In the genomic region with DNA sequence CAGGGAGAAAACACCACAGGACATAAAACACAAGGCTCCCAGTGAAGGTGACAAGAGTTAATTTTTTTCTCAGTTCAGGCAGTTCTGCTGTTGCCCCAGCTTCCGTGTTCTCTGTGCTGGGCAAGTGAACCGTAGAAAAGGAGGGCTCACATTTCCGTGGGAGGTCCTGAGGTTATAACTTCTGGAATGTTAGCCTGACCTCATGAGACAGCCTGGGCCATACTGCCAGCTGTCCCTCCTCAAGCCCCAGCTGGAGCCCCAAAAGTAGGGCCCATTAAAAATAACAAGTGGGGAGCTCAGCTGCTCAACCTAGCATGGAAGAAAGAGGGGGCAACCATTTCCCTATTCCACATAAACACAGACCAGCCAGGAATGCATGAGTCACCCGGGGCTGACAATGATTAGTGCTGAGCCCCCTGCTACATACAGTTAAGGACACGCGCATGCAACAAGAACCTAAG, we compare ENCODE assay signal across 9 mouse cellular contexts. TPM values are rescaled to one million over a fixed set of nuclear protein-coding genes. Genes with fewer than 3 reads are reported as not detected.
DNase-seq lines count a peak whose midpoint lies in the region; ATAC-seq and TF ChIP-seq lines count a peak whose summit lies in the region.
"Had no signal": no experiment of that assay in that cellular context is flagged by ENCODE, and none has a peak within 500 bp of the region (broad histone marks: within the 10 kb centered on the region; RNA-seq: fewer than 3 reads in every experiment).

No protein-coding gene starts in this region.

- no peaks in the 10 kb centered on the region for H3K36me3 ChIP-seq in forebrain, embryonic 10.5 days (replicated peaks)
- no peaks in the 10 kb centered on the region for H3K36me3 ChIP-seq in forebrain, embryonic 13.5 days (ENCODE audit: poor library complexity, severe bottlenecking)
- H3K36me3 ChIP-seq in embryonic facial prominence, embryonic 15.5 days, result no peaks in the 10 kb centered on the region
- H3K36me3 ChIP-seq in kidney, adult 2 months (ENCODE audit: control insufficient read depth, insufficient read depth, low read length), result no peaks in the 10 kb centered on the region
- no peaks in the 10 kb centered on the region for H3K36me3 ChIP-seq in midbrain, embryonic 15.5 days (replicated peaks)
- H3K36me3 ChIP-seq: liver, embryonic 13.5 days had no signal

- no peak for ATAC-seq in forebrain, embryonic 13.5 days
- peak; percentile 77 for ATAC-seq in embryonic facial prominence, embryonic 15.5 days (ENCODE audit: insufficient number of reproducible peaks, low FRiP score, low TSS enrichment, low read depth)
- no peak for ATAC-seq in midbrain, embryonic 15.5 days (replicated peaks)
- no peak for ATAC-seq in megakaryocyte-erythroid progenitor cell, adult 5-6 weeks (replicated peaks; ENCODE audit: low FRiP score, low TSS enrichment, poor library complexity, severe bottlenecking)

- peak; percentile 22 for DNase-seq in forebrain, embryonic 10.5 days (ENCODE audit: extremely low spot score, low spot score)
- peak; percentile 88 for DNase-seq in kidney, adult 2 months
- DNase-seq in urinary bladder, adult 2 months (ENCODE audit: low spot score), result no peak
- DNase-seq in layer of hippocampus, adult 2 months (ENCODE audit: low spot score in 2 of 2), result no peak
- DNase-seq: liver, embryonic 13.5 days had no signal

- H3K4me2 ChIP-seq in forebrain, embryonic 13.5 days, result no peak overlapping the region
- H3K4me2 ChIP-seq in embryonic facial prominence, embryonic 15.5 days (replicated peaks), result peak overlapping the region; percentile 30
- no peak overlapping the region for H3K4me2 ChIP-seq in midbrain, embryonic 15.5 days
- H3K4me2 ChIP-seq: liver, embryonic 13.5 days had no signal

- TF ChIP-seq CTCF in kidney, adult 2 months (conservative IDR thresholded peaks at IDR 0.05; ENCODE audit: insufficient read depth, insufficient read length, low read depth, low read length), result no peak
- no peak for TF ChIP-seq CTCF in layer of hippocampus, adult 2 months (conservative IDR thresholded peaks at IDR 0.05)

- peaks cover 4% of the 10 kb centered on the region; the same call in 1 of the 2 replicates for H3K9me3 ChIP-seq in forebrain, embryonic 10.5 days
- H3K9me3 ChIP-seq in forebrain, embryonic 13.5 days (replicated peaks), result no peaks in the 10 kb centered on the region
- no peaks in the 10 kb centered on the region for H3K9me3 ChIP-seq in embryonic facial prominence, embryonic 15.5 days (replicated peaks)
- no peaks in the 10 kb centered on the region for H3K9me3 ChIP-seq in midbrain, embryonic 15.5 days
- H3K9me3 ChIP-seq: liver, embryonic 13.5 days had no signal

- H3K27me3 ChIP-seq in forebrain, embryonic 10.5 days (ENCODE audit: poor library complexity, severe bottlenecking), result no peaks in the 10 kb centered on the region
- no peaks in the 10 kb centered on the region for H3K27me3 ChIP-seq in forebrain, embryonic 13.5 days
- H3K27me3 ChIP-seq in embryonic facial prominence, embryonic 15.5 days, result no peaks in the 10 kb centered on the region
- no peaks in the 10 kb centered on the region for H3K27me3 ChIP-seq in kidney, adult 2 months (replicated peaks; ENCODE audit: control insufficient read depth, insufficient read depth, low read length)
- no peaks in the 10 kb centered on the region for H3K27me3 ChIP-seq in midbrain, embryonic 15.5 days (replicated peaks)
- H3K27me3 ChIP-seq: liver, embryonic 13.5 days had no signal

- no peak overlapping the region for H3K4me3 ChIP-seq in forebrain, embryonic 10.5 days
- no peak overlapping the region for H3K4me3 ChIP-seq in forebrain, embryonic 13.5 days
- H3K4me3 ChIP-seq in embryonic facial prominence, embryonic 15.5 days (replicated peaks), result no peak overlapping the region
- peak overlapping the region; percentile 21; the same call in 1 of the 2 replicates for H3K4me3 ChIP-seq in kidney, adult 2 months (ENCODE audit: insufficient read depth, low read depth, low read length)
- no peak overlapping the region for H3K4me3 ChIP-seq in midbrain, embryonic 15.5 days
- H3K4me3 ChIP-seq in layer of hippocampus, adult 2 months, result no peak overlapping the region
- H3K4me3 ChIP-seq: liver, embryonic 13.5 days had no signal

- H3K27ac ChIP-seq in forebrain, embryonic 10.5 days, result 0 out of 2 replicates have a peak overlapping the region, but pooled peaks have one; percentile 26
- no peak overlapping the region for H3K27ac ChIP-seq in forebrain, embryonic 13.5 days
- peak overlapping the region; percentile 82 for H3K27ac ChIP-seq in embryonic facial prominence, embryonic 15.5 days (replicated peaks)
- H3K27ac ChIP-seq in kidney, adult 2 months (ENCODE audit: insufficient read depth, low read depth, low read length), result peak overlapping the region; percentile 70
- H3K27ac ChIP-seq in midbrain, embryonic 15.5 days, result 0 out of 2 replicates have a peak overlapping the region, but pooled peaks have one; percentile 13
- no peak overlapping the region for H3K27ac ChIP-seq in layer of hippocampus, adult 2 months
- H3K27ac ChIP-seq: liver, embryonic 13.5 days had no signal

- 49% methylated on average over 6 of the region's 6 CpGs for WGBS in forebrain, embryonic 10.5 days
- WGBS in forebrain, embryonic 13.5 days, result 46% methylated on average over 6 of the region's 6 CpGs
- 8% methylated on average over 6 of the region's 6 CpGs for WGBS in embryonic facial prominence, embryonic 15.5 days
- 12% methylated on average over 6 of the region's 6 CpGs for WGBS in kidney, adult 2 months
- WGBS in midbrain, embryonic 15.5 days, result 40% methylated on average over 6 of the region's 6 CpGs

- H3K4me1 ChIP-seq in forebrain, embryonic 10.5 days, result peaks cover 35% of the 10 kb centered on the region
- peaks cover 5% of the 10 kb centered on the region; the same call in 1 of the 2 replicates for H3K4me1 ChIP-seq in forebrain, embryonic 13.5 days
- peaks cover 30% of the 10 kb centered on the region for H3K4me1 ChIP-seq in embryonic facial prominence, embryonic 15.5 days
- H3K4me1 ChIP-seq in kidney, adult 2 months (ENCODE audit: control insufficient read depth, insufficient read depth, low read length), result peaks cover 45% of the 10 kb centered on the region
- no peaks in the 10 kb centered on the region for H3K4me1 ChIP-seq in midbrain, embryonic 15.5 days

- TF ChIP-seq POLR2A in kidney, adult 2 months (IDR thresholded peaks at IDR 0.05; ENCODE audit: low read depth, low read length), result no peak

- no peak overlapping the region for H3K9ac ChIP-seq in forebrain, embryonic 13.5 days
- H3K9ac ChIP-seq in embryonic facial prominence, embryonic 15.5 days, result no peak overlapping the region
- no peak overlapping the region for H3K9ac ChIP-seq in midbrain, embryonic 15.5 days
- H3K9ac ChIP-seq: liver, embryonic 13.5 days had no signal

RNA-seq across cellular contexts. Expression of gene Cnksr3, which starts 28.8 kb away (rescaled TPM):
- polyA plus RNA-seq in forebrain, embryonic 10.5 days (2016; fragmentation: Nextera tagmentation; extraction: Ambion mirVana), result 9.3 and 9.5 TPM in 2 replicates
- polyA plus RNA-seq in forebrain, embryonic 13.5 days (2015; fragmentation: Nextera tagmentation; extraction: Ambion mirVana), result 3.8 and 4.2 TPM in 2 replicates
- polyA plus RNA-seq in embryonic facial prominence, embryonic 15.5 days (2015; fragmentation: Nextera tagmentation; extraction: Ambion mirVana), result 11.8 and 11.9 TPM in 2 replicates
- polyA plus RNA-seq in kidney, adult 2 months (2012; rRNA removed), result 10.5 and 11.8 TPM in 2 replicates
- polyA plus RNA-seq in midbrain, embryonic 15.5 days (2015; fragmentation: Nextera tagmentation; extraction: Ambion mirVana), result 2.1 TPM in 2 replicates
- polyA plus RNA-seq in urinary bladder, adult 2 months (2012; rRNA removed), result 25.0 and 26.8 TPM in 2 replicates
- total RNA-seq in layer of hippocampus, adult 2 months (2021), result 1 to 10 TPM; 4.8 to 5.3 TPM
- 9.3 and 9.6 TPM in 2 replicates for total RNA-seq in megakaryocyte-erythroid progenitor cell, adult 5-6 weeks (2014; fragmentation: Nextera tagmentation)
- total RNA-seq in megakaryocyte-erythroid progenitor cell, adult 5-6 weeks (2017), result 6.7 and 7.1 TPM in 2 replicates

Comparison
In these comparisons a context has a peak if more than half of its experiments do, and no peak if none do; other contexts are left out.
1. H3K27ac ChIP-seq: peak in forebrain, embryonic 10.5 days (single experiment), embryonic facial prominence, embryonic 15.5 days (single experiment), kidney, adult 2 months (single experiment) and midbrain, embryonic 15.5 days (single experiment); none in forebrain, embryonic 13.5 days (single experiment) and layer of hippocampus, adult 2 months (single experiment).
2. DNase-seq: peak in forebrain, embryonic 10.5 days (single experiment) and kidney, adult 2 months (single experiment); none in urinary bladder, adult 2 months (single experiment) and layer of hippocampus, adult 2 months (0 of 2).